ENCODE assay signal across 28 mouse cellular contexts in genomic region chr10:68344211-68344610, GRCm38 (mm10).
"Had no signal": no experiment of that assay in that cellular context is flagged by ENCODE, and none has a peak within 500 bp of the region (broad histone marks: within the 10 kb centered on the region; RNA-seq: fewer than 3 reads in every experiment).

No protein-coding gene starts in this region.

- H3K27ac ChIP-seq: embryonic facial prominence, embryonic 10.5 days; embryonic facial prominence, embryonic 12.5 days; embryonic facial prominence, embryonic 13.5 days; embryonic facial prominence, embryonic 15.5 days; forebrain, embryonic 10.5 days; forebrain, embryonic 12.5 days; forebrain, embryonic 13.5 days; forebrain, embryonic 15.5 days; heart, adult 2 months had no signal

- H3K4me1 ChIP-seq: embryonic facial prominence, embryonic 15.5 days; forebrain, embryonic 12.5 days; forebrain, embryonic 13.5 days; forebrain, embryonic 15.5 days had no signal

- H3K9me3 ChIP-seq: forebrain, embryonic 13.5 days had no signal

- DNase-seq: cerebellum, adult 2 months; cerebellum, adult 8-10 months; cerebellum, adult 9-10 months; cerebellum, adult 9-11 months; cerebellum, postnatal 10 days; cerebellum, postnatal 14 days; cerebellum, postnatal 25 days; cerebellum, postnatal 36 days; embryo, embryonic 11 days; forebrain, postnatal 0 days; gastrocnemius, adult 2 months; gastrocnemius, postnatal 10 days; gastrocnemius, postnatal 14 days; gastrocnemius, postnatal 25 days; gastrocnemius, postnatal 36 days; heart, adult 18-20 months; heart, adult 2 months had no signal

- H3K36me3 ChIP-seq: embryonic facial prominence, embryonic 10.5 days; embryonic facial prominence, embryonic 12.5 days; embryonic facial prominence, embryonic 13.5 days; embryonic facial prominence, embryonic 15.5 days; forebrain, embryonic 10.5 days; forebrain, embryonic 12.5 days; forebrain, embryonic 15.5 days had no signal

- H3K4me3 ChIP-seq: embryonic facial prominence, embryonic 10.5 days; embryonic facial prominence, embryonic 12.5 days; embryonic facial prominence, embryonic 13.5 days; embryonic facial prominence, embryonic 15.5 days; erythroblast, embryonic 14.5 days; forebrain, embryonic 10.5 days; forebrain, embryonic 12.5 days; forebrain, embryonic 13.5 days; forebrain, embryonic 15.5 days; gastrocnemius, adult 2 months; heart, adult 2 months had no signal

- H3K27me3 ChIP-seq: embryonic facial prominence, embryonic 12.5 days; embryonic facial prominence, embryonic 13.5 days; embryonic facial prominence, embryonic 15.5 days; forebrain, embryonic 12.5 days; forebrain, embryonic 13.5 days; forebrain, embryonic 15.5 days had no signal

- H3K4me2 ChIP-seq: embryonic facial prominence, embryonic 12.5 days; embryonic facial prominence, embryonic 13.5 days; embryonic facial prominence, embryonic 15.5 days; forebrain, embryonic 12.5 days; forebrain, embryonic 13.5 days; forebrain, embryonic 15.5 days had no signal

- H3K9ac ChIP-seq: embryonic facial prominence, embryonic 12.5 days; embryonic facial prominence, embryonic 13.5 days; embryonic facial prominence, embryonic 15.5 days; forebrain, embryonic 12.5 days; forebrain, embryonic 13.5 days; forebrain, embryonic 15.5 days; forebrain, postnatal 0 days had no signal

- ATAC-seq: forebrain, embryonic 13.5 days; forebrain, embryonic 14.5 days; forebrain, embryonic 15.5 days; forebrain, embryonic 16.5 days; forebrain, postnatal 0 days had no signal
